Mouse (Mus musculus) hindbrain, embryonic 11.5 days (tissue): ENCODE data around the gene Prkar1b. TPM values are rescaled to one million over a fixed set of nuclear protein-coding genes. Genes with fewer than 3 reads are reported as not detected.

ENCODE experiments used
- ATAC-seq: fragments of 200-750 bp; cut with Nextera tagmentation; 2 replicates; pipeline ENCODE4 v1.8.0; 2017; ENCODE audit warnings: mild to moderate bottlenecking, moderate TSS enrichment, moderate library complexity; ENCODE audit not compliant: low FRiP score
- DNase-seq: peaks from one replicate; pipeline ENCODE4 v3.0.0-alpha.2; 2015; ENCODE audit warnings: low spot score
- H3K27ac ChIP-seq: fragments of 300-500 bp; sonication (generic); 2 replicates; pipeline ENCODE4 v1.5.1; 2014; ENCODE audit warnings: mild to moderate bottlenecking, low read depth, low read length
- H3K27me3 ChIP-seq: fragments of 300-500 bp; sonication (generic); 2 replicates; pipeline ENCODE4 v1.6.1; 2014; ENCODE audit warnings: mild to moderate bottlenecking, low read length, moderate library complexity, mixed read lengths; ENCODE audit not compliant: control insufficient read depth, insufficient read depth
- H3K36me3 ChIP-seq: fragments of 300-500 bp; sonication (generic); 2 replicates; pipeline ENCODE4 v1.6.1; 2014; ENCODE audit warnings: mild to moderate bottlenecking, low read length, moderate library complexity, mixed read lengths; ENCODE audit not compliant: control insufficient read depth, insufficient read depth
- H3K4me1 ChIP-seq: fragments of 300-500 bp; sonication (generic); replicated peaks from 2 replicates; pipeline ENCODE4 v1.6.1; 2014; ENCODE audit warnings: low read length, mixed read lengths; ENCODE audit not compliant: control insufficient read depth, insufficient read depth
- H3K4me2 ChIP-seq: fragments of 300-500 bp; sonication (generic); replicated peaks from 2 replicates; pipeline ENCODE4 v1.6.1; 2014; ENCODE audit warnings: mild to moderate bottlenecking, low read depth, low read length
- H3K4me3 ChIP-seq: fragments of 300-500 bp; sonication (generic); 2 replicates; pipeline ENCODE4 v1.5.1; 2014; ENCODE audit warnings: low read depth, low read length
- H3K9ac ChIP-seq: fragments of 300-500 bp; sonication (generic); 2 replicates; pipeline ENCODE4 v1.6.1; 2014; ENCODE audit warnings: low read depth, low read length
- H3K9me3 ChIP-seq: fragments of 300-500 bp; sonication (generic); 2 replicates; pipeline ENCODE4 v1.6.1; 2016; ENCODE audit warnings: low read length; ENCODE audit not compliant: control insufficient read depth
- WGBS: fragments of 180-500 bp; shearing (Covaris S2); extraction: QIAGEN DNeasy Blood & Tissue Kit; methylation state at CpG from one replicate; pipeline ENCODE4 v1.1.7; 2014; 5-methylcytosine and 5-hydroxymethylcytosine counted together
- polyA plus RNA-seq: library from polyadenylated mRNA; unstranded; fragments of >200 nt; fragmentation: Nextera tagmentation; extraction: Ambion mirVana; gene quantifications from 2 replicates; pipeline ENCODE4 v1.2.1, GENCODE M21; 2014

Gene Prkar1b
- polyA plus RNA-seq, 1 experiment from 2014 or later = 19.9 TPM

- H3K27ac ChIP-seq = no peak overlapping the region
- no peaks in the 10 kb centered on the region for H3K36me3 ChIP-seq
- H3K4me1 ChIP-seq = no peaks in the 10 kb centered on the region
- WGBS = 83% methylated on average over 7 of the region's 7 CpGs
- no peaks in the 10 kb centered on the region for H3K27me3 ChIP-seq
- H3K4me3 ChIP-seq = no peak overlapping the region
- ATAC-seq (no peak), DNase-seq (no peak)
- H3K9ac ChIP-seq = no peak overlapping the region
- no peak overlapping the region for H3K4me2 ChIP-seq
- no peaks in the 10 kb centered on the region for H3K9me3 ChIP-seq
Measured at GRCm38 (mm10) chr5:139049367-139049766, 100.4 kb downstream of the Prkar1b start.

GRCm38 (mm10) chr5:139047171-139047570 lies 102.6 kb downstream of the Prkar1b start:
- WGBS = 62% methylated on average over 2 of the region's 2 CpGs
- ATAC-seq (no peak), DNase-seq (no peak)
- Histone ChIP-seq H3K4me2 (no peak overlapping the region), H3K4me3 (no peak overlapping the region), H3K4me1 (no peaks in the 10 kb centered on the region), H3K27me3 (no peaks in the 10 kb centered on the region), H3K36me3 (no peaks in the 10 kb centered on the region), H3K27ac (no peak overlapping the region), H3K9ac (no peak overlapping the region), H3K9me3 (no peaks in the 10 kb centered on the region)

GRCm38 (mm10) chr5:139046636-139047035 lies 103.2 kb downstream of the Prkar1b start:
- Histone ChIP-seq H3K9me3 (no peaks in the 10 kb centered on the region), H3K36me3 (no peaks in the 10 kb centered on the region), H3K27ac (no peak overlapping the region), H3K9ac (no peak overlapping the region), H3K4me1 (no peaks in the 10 kb centered on the region), H3K4me3 (no peak overlapping the region), H3K27me3 (no peaks in the 10 kb centered on the region), H3K4me2 (no peak overlapping the region)
- 70% methylated on average over 5 of the region's 5 CpGs for WGBS
- ATAC-seq (no peak), DNase-seq (no peak)

GRCm38 (mm10) chr5:139043546-139043945 lies 106.3 kb downstream of the Prkar1b start:
- ATAC-seq (no peak), DNase-seq (no peak)
- Histone ChIP-seq H3K4me3 (no peak overlapping the region), H3K4me1 (no peaks in the 10 kb centered on the region), H3K27ac (no peak overlapping the region), H3K27me3 (no peaks in the 10 kb centered on the region), H3K4me2 (no peak overlapping the region), H3K36me3 (no peaks in the 10 kb centered on the region), H3K9me3 (no peaks in the 10 kb centered on the region), H3K9ac (no peak overlapping the region)
- WGBS = 59% methylated on average over 4 of the region's 4 CpGs

- Histone ChIP-seq H3K4me2 (no peak overlapping the region), H3K27ac (no peak overlapping the region), H3K4me3 (no peak overlapping the region), H3K36me3 (no peaks in the 10 kb centered on the region), H3K4me1 (no peaks in the 10 kb centered on the region), H3K9ac (no peak overlapping the region), H3K27me3 (no peaks in the 10 kb centered on the region), H3K9me3 (no peaks in the 10 kb centered on the region)
- ATAC-seq = no peak
- 82% methylated on average over 12 of the region's 12 CpGs for WGBS
- no peak for DNase-seq
Measured at GRCm38 (mm10) chr5:139042299-139042698, 107.5 kb downstream of the Prkar1b start.

GRCm38 (mm10) chr5:139035171-139035570 lies 114.6 kb downstream of the Prkar1b start:
- H3K9ac ChIP-seq = no peak overlapping the region
- H3K27ac ChIP-seq = 0 out of 2 replicates have a peak overlapping the region, but pooled peaks have one; percentile 4
- no peak for ATAC-seq
- peaks cover 4% of the 10 kb centered on the region for H3K4me1 ChIP-seq
- H3K36me3 ChIP-seq = no peaks in the 10 kb centered on the region
- H3K27me3 ChIP-seq = no peaks in the 10 kb centered on the region
- no peaks in the 10 kb centered on the region for H3K9me3 ChIP-seq
- 54% methylated on average over 2 of the region's 2 CpGs for WGBS
- H3K4me3 ChIP-seq = no peak overlapping the region
- H3K4me2 ChIP-seq = no peak overlapping the region
- no peak for DNase-seq

GRCm38 (mm10) chr5:139034746-139035145 lies 115.1 kb downstream of the Prkar1b start:
- peaks cover 4% of the 10 kb centered on the region for H3K4me1 ChIP-seq
- WGBS = 56% methylated on average over 6 of the region's 6 CpGs
- no peak overlapping the region for H3K4me2 ChIP-seq
- no peaks in the 10 kb centered on the region for H3K36me3 ChIP-seq
- DNase-seq (no peak), ATAC-seq (no peak)
- no peaks in the 10 kb centered on the region for H3K9me3 ChIP-seq
- H3K27me3 ChIP-seq = no peaks in the 10 kb centered on the region
- H3K9ac ChIP-seq = no peak overlapping the region
- no peak overlapping the region for H3K4me3 ChIP-seq
- 0 out of 2 replicates have a peak overlapping the region, but pooled peaks have one; percentile 4 for H3K27ac ChIP-seq

GRCm38 (mm10) chr5:139033406-139034317 lies 116.1 kb downstream of the Prkar1b start:
- peak; percentile 21 for DNase-seq
- 51% methylated on average over 14 of the region's 14 CpGs for WGBS

GRCm38 (mm10) chr5:139027603-139028002 lies 122.2 kb downstream of the Prkar1b start:
- H3K4me2 ChIP-seq = no peak overlapping the region
- H3K27ac ChIP-seq = no peak overlapping the region
- 23% methylated on average over 15 of the region's 15 CpGs for WGBS
- H3K4me3 ChIP-seq = no peak overlapping the region
- DNase-seq (peak; percentile 19), ATAC-seq (no peak)
- no peak overlapping the region for H3K9ac ChIP-seq
- no peaks in the 10 kb centered on the region for H3K4me1 ChIP-seq
- H3K27me3 ChIP-seq = no peaks in the 10 kb centered on the region
- no peaks in the 10 kb centered on the region for H3K36me3 ChIP-seq
- no peaks in the 10 kb centered on the region for H3K9me3 ChIP-seq

More at GRCm38 (mm10) chr5:139033406-139034317, 116.1 kb downstream of the Prkar1b start:
- Histone ChIP-seq H3K27me3 (no peaks in the 10 kb centered on the region), H3K27ac (no peak overlapping the region), H3K4me2 (no peak overlapping the region), H3K4me3 (no peak overlapping the region), H3K36me3 (no peaks in the 10 kb centered on the region), H3K9me3 (no peaks in the 10 kb centered on the region), H3K9ac (no peak overlapping the region), H3K4me1 (peaks cover 4% of the 10 kb centered on the region)
- no peak for ATAC-seq
